Mouse (Mus musculus): ENCODE results near the gene Eml3.

- TF ChIP-seq POLR2A (IDR thresholded peaks at IDR 0.05; ENCODE audit: low read depth, low read length), result no peak
- TF ChIP-seq CTCF (IDR thresholded peaks at IDR 0.05; ENCODE audit: extremely low read depth, insufficient read depth, insufficient read length, insufficient replicate concordance), result no peak
Observed at GRCm38 (mm10) chr19:8941136-8941514, 11.8 kb downstream of the Eml3 start.

Data from spleen, adult 2 months (tissue).